Mouse (Mus musculus) Patski (cell line): ENCODE results near the gene Lin7a. TPM values are rescaled to one million over a fixed set of nuclear protein-coding genes. Genes with fewer than 3 reads are reported as not detected.

ENCODE experiments used
- ATAC-seq: fragments of 100-300 bp; one replicate; pipeline ENCODE4 v1.8.0; 2021
- CTCF ChIA-PET: fragments of 350-600 bp; sonication (Branson Sonifier 250); formaldehyde crosslinking; loops from one replicate; lab custom pipeline; 2022; ENCODE audit warnings: inconsistent platforms; lab: Charles Lee
- POLR2A ChIA-PET: fragments of 350-600 bp; sonication (Branson Sonifier 250); formaldehyde crosslinking; loops from one replicate; lab custom pipeline; 2022; ENCODE audit warnings: antibody characterized with exemption, inconsistent platforms; lab: Charles Lee
- DNase-seq: peaks from one replicate; pipeline ENCODE4 v3.0.0-alpha.2; 2011; ENCODE audit warnings: low read depth, low spot score
- H3K27me3 ChIP-seq: fragments of 371-371 bp; one replicate; pipeline ENCODE4 v1.5.1; 2021
- CTCF ChIP-seq: fragments of 100-300 bp; IDR thresholded peaks from one replicate; pipeline ENCODE4 v1.5.1; 2021
- in situ Hi-C: fragments of 300-500 bp; cut with MboI; formaldehyde crosslinking; loops from 3 replicates; pipeline ENCODE4 v1.11.1; 2018; ENCODE audit warnings: low pct_unique_long_range_greater_than_20kb, mixed read lengths
- polyA plus RNA-seq: library from polyadenylated mRNA; unstranded; gene quantifications from one replicate; pipeline ENCODE4 v1.2.3, GENCODE M21; 2021

The Lin7a gene
- polyA plus RNA-seq, 1 experiment from 2014 or later = 0.54 TPM

DNA sequence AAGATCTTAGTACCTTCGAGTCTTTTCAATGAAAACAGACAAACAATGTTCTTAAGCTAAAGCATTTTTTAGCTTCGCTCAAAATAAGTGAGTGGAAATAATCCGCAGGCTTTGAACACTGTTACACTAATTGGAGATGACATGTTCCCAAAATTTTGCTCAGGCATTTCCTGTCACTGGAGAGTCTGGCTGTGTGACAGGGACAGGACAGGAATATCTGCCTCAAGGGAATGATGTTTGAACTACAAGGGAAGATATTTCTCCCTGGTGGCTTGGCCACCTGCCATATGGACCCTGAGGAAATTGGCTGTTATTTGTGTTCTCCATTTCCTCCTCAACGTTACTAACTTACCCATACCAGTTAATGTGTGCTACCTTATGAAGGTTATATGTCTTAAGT lies 90.1 kb downstream of the Lin7a start:
- CTCF ChIA-PET = interaction anchor here (0.9 to 1.3 kb wide), 2 partner anchors 9 to 41 kb away, joined by 3 read pairs; no protein-coding TSS in a partner anchor
- no peaks in the 10 kb centered on the region for H3K27me3 ChIP-seq
- in situ Hi-C loops = no loop called here
- ATAC-seq = no peak
- no peak for DNase-seq
- no peak for TF ChIP-seq CTCF
- POLR2A ChIA-PET = interaction anchor here (0.7 kb wide), 1 partner anchor 313 kb away, joined by 3 read pairs; no protein-coding TSS in a partner anchor

DNA sequence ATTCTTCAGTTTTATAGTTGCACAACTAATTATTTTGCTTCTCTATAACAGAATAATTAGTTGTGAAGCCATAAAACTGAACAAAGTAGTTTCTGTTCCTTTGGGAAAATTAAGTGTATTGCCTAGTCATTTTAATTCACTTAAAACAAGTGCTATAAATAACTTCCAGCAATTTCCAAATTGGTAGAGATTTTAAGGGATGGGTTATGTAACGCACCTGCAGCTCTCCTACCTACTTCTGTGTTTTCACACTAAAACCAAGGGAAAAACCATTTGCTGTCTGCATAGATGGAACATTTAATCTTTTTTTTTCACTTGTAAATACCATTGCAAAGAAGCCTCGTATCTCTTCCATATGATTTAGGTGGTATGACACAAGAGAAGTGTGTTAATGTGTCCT lies 90.5 kb downstream of the Lin7a start:
- POLR2A ChIA-PET = no interaction called here
- ATAC-seq (no peak), DNase-seq (no peak)
- H3K27me3 ChIP-seq = no peaks in the 10 kb centered on the region
- no peak for TF ChIP-seq CTCF
- CTCF ChIA-PET = interaction anchor here (1.3 kb wide), 1 partner anchor 10 kb away, joined by 3 read pairs; no protein-coding TSS in a partner anchor
- in situ Hi-C loops = no loop called here

DNA sequence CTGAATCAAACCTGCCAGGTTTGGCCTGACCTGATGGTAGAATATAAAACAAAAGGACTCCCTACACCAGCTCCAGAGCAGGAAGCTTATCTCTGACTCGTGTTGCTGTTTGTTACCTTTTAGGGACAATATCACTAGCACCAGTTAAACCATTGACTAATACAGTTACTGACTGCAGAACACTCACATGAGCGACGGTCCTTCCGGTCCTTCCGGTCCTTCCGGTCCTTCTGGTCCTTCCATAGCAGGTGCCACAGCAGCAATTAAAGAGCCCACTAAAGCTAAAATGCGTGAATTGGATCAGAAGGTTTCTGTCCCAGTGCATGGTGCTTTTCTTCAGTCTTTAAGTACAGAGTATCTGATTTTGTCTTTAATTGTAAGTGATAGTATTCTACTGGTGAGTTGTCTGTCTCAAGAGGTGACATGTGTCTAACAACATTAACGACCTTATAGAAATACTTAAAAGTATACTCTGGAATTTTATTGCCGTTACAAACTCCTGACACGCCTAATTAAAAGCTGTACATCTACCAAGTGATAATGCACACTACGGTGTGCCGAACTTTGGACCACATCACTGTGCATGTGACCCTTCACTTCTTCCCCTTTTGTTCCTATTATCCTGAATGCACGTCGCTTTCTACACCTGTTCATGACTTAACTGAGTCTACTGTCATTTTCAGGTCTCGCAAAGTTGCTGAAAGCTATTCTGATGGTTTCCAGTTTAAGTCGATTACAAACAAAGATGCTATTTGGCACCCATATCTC lies 91.7 kb downstream of the Lin7a start:
- ATAC-seq (no peak), DNase-seq (no peak)
- no peaks in the 10 kb centered on the region for H3K27me3 ChIP-seq
- POLR2A ChIA-PET = no interaction called here
- in situ Hi-C loops = no loop called here
- CTCF ChIA-PET = interaction anchor here (1.3 to 1.4 kb wide), 2 partner anchors 10 to 20 kb away, joined by 3 read pairs; no protein-coding TSS in a partner anchor
- TF ChIP-seq CTCF = no peak

DNA sequence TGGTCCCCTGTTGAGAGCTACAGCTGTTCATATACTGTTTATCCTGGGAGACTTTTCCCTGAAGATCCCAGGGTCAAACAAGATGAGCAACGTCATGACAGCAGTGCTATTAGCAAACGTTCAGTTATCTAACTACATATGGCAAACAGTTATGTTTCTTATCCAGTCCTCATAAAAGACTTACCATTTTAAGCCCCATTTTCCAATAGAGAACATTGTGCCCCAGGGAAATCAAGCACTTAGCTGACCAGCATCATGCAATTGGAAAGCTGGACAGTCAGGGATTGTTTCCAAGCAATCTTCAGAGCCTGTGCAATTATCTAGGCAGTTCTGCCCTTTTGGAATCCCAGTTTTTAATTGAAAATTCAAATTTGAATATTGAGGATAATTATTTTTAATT lies 105.7 kb downstream of the Lin7a start:
- no peak for TF ChIP-seq CTCF
- DNase-seq (no peak), ATAC-seq (no peak)
- in situ Hi-C loops = no loop called here
- peaks cover 3% of the 10 kb centered on the region for H3K27me3 ChIP-seq
- CTCF ChIA-PET = no interaction called here
- POLR2A ChIA-PET = no interaction called here

DNA sequence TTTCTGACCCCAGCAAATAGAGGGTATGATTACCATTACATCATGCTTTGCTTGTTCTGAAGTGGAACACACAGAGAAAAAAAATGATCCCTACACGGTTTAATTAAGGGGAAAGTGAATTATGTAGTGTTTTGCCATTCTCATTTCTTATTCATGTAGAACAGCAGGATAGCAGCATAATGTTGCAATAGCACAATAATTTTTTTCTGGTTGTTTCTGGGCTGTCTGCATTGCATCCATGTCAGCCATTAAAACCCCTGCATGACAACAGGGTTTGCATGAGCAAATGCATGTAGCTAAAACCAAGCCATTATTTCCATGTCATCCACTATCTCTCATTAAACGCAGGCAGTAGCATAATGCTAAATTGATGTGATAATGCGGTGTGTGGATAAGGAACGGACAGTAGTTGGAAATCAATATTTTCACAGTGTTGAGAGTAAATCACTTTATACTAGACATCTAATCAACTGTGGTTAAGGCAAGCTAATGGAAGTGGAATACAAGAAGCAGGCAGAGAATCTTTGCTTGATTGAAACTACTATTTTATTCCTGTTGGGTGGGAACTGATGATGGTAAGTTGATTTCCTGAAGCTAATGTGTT lies 109.8 kb downstream of the Lin7a start:
- DNase-seq (no peak), ATAC-seq (no peak)
- CTCF ChIA-PET = interaction anchor here (0.9 kb wide), 1 partner anchor 47 kb away, joined by 3 read pairs; no protein-coding TSS in a partner anchor
- TF ChIP-seq CTCF = no peak
- POLR2A ChIA-PET = no interaction called here
- peaks cover 3% of the 10 kb centered on the region for H3K27me3 ChIP-seq
- in situ Hi-C loops = loop anchor here (10.0 kb wide), 1 partner anchor 106 kb away; the partner anchor contains the start of gene Lin7a

DNA sequence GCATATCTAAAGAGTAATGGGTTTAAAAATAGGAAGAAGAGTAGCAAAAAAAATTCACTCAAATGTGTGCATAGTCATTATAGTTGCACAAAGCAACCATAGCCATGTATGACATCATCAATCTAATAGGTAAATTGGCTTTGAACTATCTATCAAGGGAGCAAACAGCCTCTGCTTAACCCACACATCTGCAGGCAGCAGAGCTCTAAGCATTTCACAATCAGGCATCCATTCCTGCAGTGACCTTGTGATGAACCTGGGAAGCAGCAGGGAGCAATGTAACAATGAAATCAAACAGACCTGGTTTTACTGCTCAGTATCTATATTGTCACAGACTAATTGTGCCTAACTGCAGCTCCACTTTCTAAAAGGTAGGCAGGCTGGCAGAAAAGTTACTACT lies 112.3 kb downstream of the Lin7a start:
- in situ Hi-C loops = loop anchor here (10.0 kb wide), 1 partner anchor 109 kb away; the partner anchor contains the start of gene Lin7a
- no peak for ATAC-seq
- ChIA-PET POLR2A (no interaction called here), CTCF (interaction anchor here (1.0 kb wide), 1 partner anchor 20 kb away, joined by 3 read pairs; no protein-coding TSS in a partner anchor)
- no peak for DNase-seq
- peaks cover 3% of the 10 kb centered on the region for H3K27me3 ChIP-seq
- no peak for TF ChIP-seq CTCF

DNA sequence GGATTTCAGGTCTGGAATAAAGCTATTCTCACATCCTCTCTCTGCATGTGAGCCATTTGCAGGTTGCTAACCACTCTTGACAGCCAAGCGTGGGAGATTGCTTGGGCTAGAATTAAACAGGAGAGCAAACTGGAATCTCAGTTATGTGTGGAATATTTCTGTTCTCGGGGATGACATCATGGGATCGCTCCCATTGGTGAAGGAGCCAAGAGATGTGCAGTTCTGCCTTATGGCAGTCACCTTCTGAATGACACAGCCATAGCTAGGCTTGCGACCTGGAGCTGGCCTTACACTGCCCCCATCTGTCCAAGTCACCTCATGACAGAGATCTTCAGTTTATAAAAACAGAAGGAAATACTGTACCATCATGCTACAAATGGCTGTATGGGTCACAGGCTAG lies 118.0 kb downstream of the Lin7a start:
- ATAC-seq = peak; percentile 92
- POLR2A ChIA-PET = no interaction called here
- in situ Hi-C loops = loop anchor here (10.0 kb wide), 1 partner anchor 115 kb away; the partner anchor contains the start of gene Lin7a
- no peaks in the 10 kb centered on the region for H3K27me3 ChIP-seq
- CTCF ChIA-PET = interaction anchor here (0.8 to 2.2 kb wide), 9 partner anchors 20 to 457 kb away, joined by 3 to 11 read pairs (median 4); partner anchors contain the start of gene Lin7a
- DNase-seq = no peak
- TF ChIP-seq CTCF = peak; percentile 92

DNA sequence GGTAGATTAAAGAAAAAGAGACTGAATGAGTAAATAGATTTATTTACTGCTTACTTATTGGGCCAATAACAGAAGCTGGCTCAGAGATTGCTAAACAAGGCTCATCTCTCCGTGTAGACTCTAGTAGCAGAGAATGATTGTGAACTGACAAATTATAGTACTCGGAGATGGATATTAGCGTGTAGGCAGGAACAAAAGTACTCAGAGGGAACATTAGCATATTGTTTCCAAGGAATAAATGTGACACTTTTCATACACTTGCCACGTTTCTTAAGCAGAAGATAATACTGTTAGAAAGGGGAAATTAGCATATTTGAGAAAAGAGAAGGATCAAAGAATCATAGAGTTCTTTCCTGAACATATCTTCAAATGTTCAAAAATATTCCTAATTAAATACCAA lies 133.9 kb downstream of the Lin7a start:
- DNase-seq = no peak
- ChIA-PET POLR2A (no interaction called here), CTCF (no interaction called here)
- H3K27me3 ChIP-seq = peaks cover 3% of the 10 kb centered on the region
- in situ Hi-C loops = no loop called here
- no peak for ATAC-seq
- TF ChIP-seq CTCF = no peak

DNA sequence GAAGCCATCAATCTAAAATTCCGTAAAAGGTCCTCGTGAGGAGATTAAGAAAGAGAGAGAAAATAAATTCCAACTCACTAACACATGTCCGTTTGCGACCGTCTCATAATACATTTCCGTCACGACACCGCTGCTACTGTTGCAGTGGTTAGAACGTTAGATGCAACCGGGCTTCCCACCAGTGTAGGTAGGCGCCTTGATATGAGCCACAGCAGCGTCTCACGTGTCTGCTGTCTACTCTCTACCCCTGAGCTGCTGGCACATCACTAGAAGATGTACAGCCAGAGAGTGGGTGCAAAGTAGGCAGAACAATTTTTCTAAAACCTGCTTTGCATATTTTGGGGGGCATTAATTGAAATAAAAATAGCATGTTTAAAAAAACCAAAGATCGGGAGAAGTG lies 146.8 kb downstream of the Lin7a start:
- in situ Hi-C loops = no loop called here
- no peak for DNase-seq
- TF ChIP-seq CTCF = no peak
- peaks cover 20% of the 10 kb centered on the region for H3K27me3 ChIP-seq
- CTCF ChIA-PET = no interaction called here
- POLR2A ChIA-PET = interaction anchor here (0.9 kb wide), 1 partner anchor 12 kb away, joined by 3 read pairs; no protein-coding TSS in a partner anchor
- no peak for ATAC-seq

DNA sequence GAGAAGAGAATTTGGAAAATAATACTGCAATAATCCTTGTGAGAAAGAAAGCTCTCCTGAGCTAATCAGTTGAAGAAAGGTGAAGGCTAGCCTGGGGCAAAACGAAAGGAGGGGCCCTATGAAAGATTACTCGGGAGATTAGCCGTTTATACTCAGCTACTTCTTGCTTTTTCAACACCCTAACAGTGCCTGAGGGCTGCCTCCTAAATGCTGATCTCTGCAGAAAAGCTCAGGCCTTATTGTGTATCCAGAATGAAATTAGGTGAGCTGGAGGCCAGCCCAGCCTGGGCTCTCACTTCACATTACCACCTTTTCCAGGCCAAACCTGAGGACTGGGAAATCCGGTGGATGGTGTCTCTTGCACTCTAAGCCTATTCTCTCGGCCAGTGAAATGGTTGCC lies 165.5 kb downstream of the Lin7a start:
- ChIA-PET CTCF (no interaction called here), POLR2A (no interaction called here)
- in situ Hi-C loops = no loop called here
- ATAC-seq (no peak), DNase-seq (no peak)
- no peak for TF ChIP-seq CTCF
- no peaks in the 10 kb centered on the region for H3K27me3 ChIP-seq

DNA sequence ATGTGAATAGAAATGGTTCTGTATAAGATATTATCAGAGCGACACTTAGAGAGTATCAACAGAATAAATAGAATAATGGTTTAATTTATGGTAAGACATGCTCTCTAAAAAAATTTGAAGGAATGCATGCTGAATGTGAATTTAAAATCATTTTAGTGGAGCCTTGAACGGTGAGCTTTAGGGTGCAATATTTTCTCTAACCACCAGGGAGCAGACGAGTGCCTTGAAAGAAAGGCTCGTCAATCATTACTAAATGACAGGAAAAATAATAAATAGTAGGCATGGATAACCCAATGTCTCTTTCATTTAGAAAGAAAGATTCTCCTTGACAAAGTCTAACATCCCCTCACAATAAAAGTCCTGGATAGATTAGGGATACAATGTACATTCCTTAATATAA lies 171.3 kb downstream of the Lin7a start:
- POLR2A ChIA-PET = no interaction called here
- in situ Hi-C loops = loop anchor here (5.0 kb wide), 2 partner anchors 260 to 300 kb away; no protein-coding TSS in a partner anchor

More for the DNA sequence above, 171.3 kb downstream of the Lin7a start:
- no peak for ATAC-seq
- H3K27me3 ChIP-seq = no peaks in the 10 kb centered on the region
- TF ChIP-seq CTCF = peak; percentile 62
- CTCF ChIA-PET = interaction anchor here (0.7 to 2.0 kb wide), 8 partner anchors 8 to 353 kb away, joined by 3 to 4 read pairs (median 3); no protein-coding TSS in a partner anchor
- no peak for DNase-seq
